Mouse (Mus musculus) midbrain, postnatal 0 days (tissue): ENCODE measurements around the gene Aagab. TPM values are rescaled to one million over a fixed set of nuclear protein-coding genes. Genes with fewer than 3 reads are reported as not detected.

Source experiments
- ATAC-seq: fragments of 200-750 bp; cut with Nextera tagmentation; 2 replicates; pipeline ENCODE4 v1.8.0; 2017; ENCODE audit warnings: moderate number of reproducible peaks, mild to moderate bottlenecking, moderate TSS enrichment, moderate library complexity; ENCODE audit not compliant: low FRiP score
- DNase-seq: peaks from one replicate; pipeline ENCODE4 v3.0.0-alpha.2; 2015; ENCODE audit warnings: low spot score
- H3K27ac ChIP-seq: fragments of 300-500 bp; sonication (generic); 2 replicates; pipeline ENCODE4 v1.5.1; 2014; ENCODE audit warnings: low read depth, mild to moderate bottlenecking, low read length, mixed read lengths
- H3K27me3 ChIP-seq: fragments of 300-500 bp; sonication (generic); 2 replicates; pipeline ENCODE4 v1.6.1; 2014; ENCODE audit warnings: low read length, control low read depth, mixed read lengths; ENCODE audit not compliant: insufficient read depth
- H3K36me3 ChIP-seq: fragments of 300-500 bp; sonication (generic); 2 replicates; pipeline ENCODE4 v1.6.1; 2014; ENCODE audit warnings: low read length, control low read depth, mixed read lengths; ENCODE audit not compliant: insufficient read depth
- H3K4me1 ChIP-seq: fragments of 300-500 bp; sonication (generic); 2 replicates; pipeline ENCODE4 v1.6.1; 2014; ENCODE audit warnings: mild to moderate bottlenecking, control low read depth, antibody characterized with exemption, low read length, mixed read lengths; ENCODE audit not compliant: insufficient read depth
- H3K4me2 ChIP-seq: fragments of 300-500 bp; sonication (generic); 2 replicates; pipeline ENCODE4 v1.6.1; 2014; ENCODE audit warnings: low read depth, mild to moderate bottlenecking, low read length, mixed read lengths; ENCODE audit not compliant: poor library complexity, severe bottlenecking
- H3K4me3 ChIP-seq: fragments of 300-500 bp; sonication (generic); 2 replicates; pipeline ENCODE4 v1.5.1; 2014; ENCODE audit warnings: low read depth, mild to moderate bottlenecking, low read length, moderate library complexity
- H3K9ac ChIP-seq: fragments of 300-500 bp; sonication (generic); replicated peaks from 2 replicates; pipeline ENCODE4 v1.6.1; 2014; ENCODE audit warnings: mild to moderate bottlenecking, low read length, moderate library complexity, mixed read lengths; ENCODE audit not compliant: poor library complexity, severe bottlenecking
- H3K9me3 ChIP-seq: fragments of 300-500 bp; sonication (generic); 2 replicates; pipeline ENCODE4 v1.6.1; 2016; ENCODE audit warnings: low read length, control low read depth
- CTCF ChIP-seq: IDR thresholded peaks from 2 replicates; pipeline ENCODE4 v1.5.1; 2016; ENCODE audit warnings: antibody characterized with exemption, mild to moderate bottlenecking
- WGBS: fragments of 180-500 bp; shearing (Covaris S2); extraction: QIAGEN DNeasy Blood & Tissue Kit; methylation state at CpG from one replicate; pipeline ENCODE4 v1.1.7; 2014; 5-methylcytosine and 5-hydroxymethylcytosine counted together
- polyA plus RNA-seq: library from polyadenylated mRNA; unstranded; fragments of >200 nt; fragmentation: Nextera tagmentation; extraction: Ambion mirVana; gene quantifications from 2 replicates; pipeline ENCODE4 v1.2.1, GENCODE M21; 2015
- total RNA-seq: library from RNA; depleted of rRNA; stranded (reverse); fragments of >200 nt; gene quantifications from 2 replicates; pipeline ENCODE4 v1.2.3, GENCODE M21; 2014

The Aagab gene
- total and polyA plus RNA-seq, 2 experiments from 2014 or later = 39.1 to 58.9 TPM

GRCm38 (mm10) chr9:63625090-63625756, 22.8 kb downstream of the Aagab start:
- no peak for DNase-seq

GRCm38 (mm10) chr9:63632045-63632444, 29.6 kb downstream of the Aagab start:
- H3K4me1 ChIP-seq = no peaks in the 10 kb centered on the region
- H3K36me3 ChIP-seq = peaks cover 20% of the 10 kb centered on the region; the same call in 1 of the 2 replicates
- H3K9ac ChIP-seq = no peak overlapping the region
- H3K9me3 ChIP-seq = no peaks in the 10 kb centered on the region
- H3K27ac ChIP-seq = no peak overlapping the region
- no peaks in the 10 kb centered on the region for H3K27me3 ChIP-seq
- no peak overlapping the region for H3K4me3 ChIP-seq
- 65% methylated on average over 4 of the region's 4 CpGs for WGBS
- DNase-seq = no peak
- no peak for ATAC-seq
- peak; percentile 62 for TF ChIP-seq CTCF
- H3K4me2 ChIP-seq = no peak overlapping the region

More at GRCm38 (mm10) chr9:63625090-63625756, 22.8 kb downstream of the Aagab start:
- Histone ChIP-seq H3K4me3 (no peak overlapping the region), H3K9me3 (no peaks in the 10 kb centered on the region), H3K27ac (no peak overlapping the region), H3K27me3 (no peaks in the 10 kb centered on the region), H3K4me1 (no peaks in the 10 kb centered on the region), H3K36me3 (peaks cover 33% of the 10 kb centered on the region), H3K9ac (no peak overlapping the region), H3K4me2 (no peak overlapping the region)
- TF ChIP-seq CTCF = no peak
- ATAC-seq = no peak
- WGBS = 91% methylated on average over 9 of the region's 9 CpGs

- DNase-seq = no peak
- 0 out of 2 replicates have a peak, but pooled peaks have one; percentile 44 for ATAC-seq
Observed at GRCm38 (mm10) chr9:63632924-63633323, 30.5 kb downstream of the Aagab start.

GRCm38 (mm10) chr9:63633334-63633733, 30.9 kb downstream of the Aagab start:
- no peak overlapping the region for H3K27ac ChIP-seq
- H3K9ac ChIP-seq = no peak overlapping the region
- 44% methylated on average over 7 of the region's 7 CpGs for WGBS

More at GRCm38 (mm10) chr9:63632924-63633323, 30.5 kb downstream of the Aagab start:
- H3K27me3 ChIP-seq = no peaks in the 10 kb centered on the region
- H3K36me3 ChIP-seq = peaks cover 23% of the 10 kb centered on the region; the same call in 1 of the 2 replicates
- peak; percentile 12; the same call in 1 of the 2 replicates for TF ChIP-seq CTCF
- no peaks in the 10 kb centered on the region for H3K9me3 ChIP-seq
- H3K9ac ChIP-seq = no peak overlapping the region
- H3K4me1 ChIP-seq = no peaks in the 10 kb centered on the region
- no peak overlapping the region for H3K4me2 ChIP-seq
- WGBS = 28% methylated on average over 11 of the region's 11 CpGs
- no peak overlapping the region for H3K27ac ChIP-seq
- H3K4me3 ChIP-seq = no peak overlapping the region

GRCm38 (mm10) chr9:63636113-63636512, 33.7 kb downstream of the Aagab start:
- H3K27ac ChIP-seq = no peak overlapping the region
- no peak for TF ChIP-seq CTCF
- ATAC-seq (no peak), DNase-seq (no peak)
- H3K9ac ChIP-seq = no peak overlapping the region
- H3K4me2 ChIP-seq = no peak overlapping the region
- H3K9me3 ChIP-seq = no peaks in the 10 kb centered on the region
- WGBS = 70% methylated on average over 7 of the region's 7 CpGs
- peaks cover 34% of the 10 kb centered on the region for H3K36me3 ChIP-seq
- H3K4me1 ChIP-seq = no peaks in the 10 kb centered on the region
- H3K27me3 ChIP-seq = no peaks in the 10 kb centered on the region
- H3K4me3 ChIP-seq = no peak overlapping the region

More at GRCm38 (mm10) chr9:63633334-63633733, 30.9 kb downstream of the Aagab start:
- H3K4me3 ChIP-seq = no peak overlapping the region
- H3K36me3 ChIP-seq = peaks cover 20% of the 10 kb centered on the region; the same call in 1 of the 2 replicates
- H3K4me2 ChIP-seq = no peak overlapping the region
- DNase-seq (no peak), ATAC-seq (no peak)
- H3K4me1 ChIP-seq = no peaks in the 10 kb centered on the region
- TF ChIP-seq CTCF = no peak
- no peaks in the 10 kb centered on the region for H3K27me3 ChIP-seq
- no peaks in the 10 kb centered on the region for H3K9me3 ChIP-seq

- no peak for DNase-seq
- ATAC-seq = no peak
- Histone ChIP-seq H3K9ac (no peak overlapping the region), H3K4me1 (no peaks in the 10 kb centered on the region), H3K27me3 (no peaks in the 10 kb centered on the region), H3K4me3 (no peak overlapping the region), H3K36me3 (peaks cover 29% of the 10 kb centered on the region), H3K4me2 (no peak overlapping the region), H3K9me3 (no peaks in the 10 kb centered on the region), H3K27ac (no peak overlapping the region)
- TF ChIP-seq CTCF = no peak
- WGBS = 79% methylated on average over 4 of the region's 4 CpGs
Observed at GRCm38 (mm10) chr9:63641983-63642646, 39.7 kb downstream of the Aagab start.
